ENCODE assay signal across 11 mouse cellular contexts in the genomic region with DNA sequence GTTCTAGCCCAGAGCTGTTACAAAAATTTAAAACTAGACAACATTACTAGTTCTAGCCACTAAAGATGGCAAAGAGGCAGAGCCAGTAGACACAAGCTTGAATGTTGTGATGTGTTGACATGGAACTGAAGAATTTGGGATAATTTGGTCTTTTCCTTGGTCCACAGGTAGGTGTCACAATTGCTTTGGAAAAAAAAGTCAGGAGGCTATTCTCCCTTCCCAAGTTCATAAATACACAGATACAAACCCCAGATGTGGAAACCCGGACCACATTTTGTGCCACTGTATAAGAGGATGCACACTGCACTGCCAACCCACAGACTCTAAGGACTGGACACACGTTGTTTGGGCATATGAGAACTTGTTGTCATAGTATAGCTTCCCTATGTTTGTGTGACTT. TPM values are rescaled to one million over a fixed set of nuclear protein-coding genes. Genes with fewer than 3 reads are reported as not detected.
DNase-seq lines count a peak whose midpoint lies in the region; ATAC-seq lines count a peak whose summit lies in the region.
"Had no signal": no experiment of that assay in that cellular context is flagged by ENCODE, and none has a peak within 500 bp of the region (broad histone marks: within the 10 kb centered on the region; RNA-seq: fewer than 3 reads in every experiment).

No protein-coding gene starts in this region.

- WGBS in heart, embryonic 15.5 days = 42% methylated on average over 2 of the region's 2 CpGs
- WGBS in limb, embryonic 15.5 days = 40% methylated on average over 2 of the region's 2 CpGs

- ATAC-seq in heart, embryonic 15.5 days (replicated peaks; ENCODE audit: insufficient number of reproducible peaks, insufficient read depth, low FRiP score, low read depth) = no peak
- no peak for ATAC-seq in limb, embryonic 15.5 days (ENCODE audit: insufficient number of reproducible peaks, low FRiP score, low TSS enrichment, low read depth)
- ATAC-seq in granulocyte monocyte progenitor cell, adult 5-6 weeks (replicated peaks; ENCODE audit: poor library complexity, severe bottlenecking) = no peak

- H3K36me3 ChIP-seq in heart, embryonic 15.5 days = no peaks in the 10 kb centered on the region
- no peaks in the 10 kb centered on the region for H3K36me3 ChIP-seq in limb, embryonic 15.5 days
- H3K36me3 ChIP-seq: liver, embryonic 13.5 days had no signal

- H3K4me3 ChIP-seq in heart, embryonic 15.5 days = no peak overlapping the region
- peak overlapping the region; percentile 67 for H3K4me3 ChIP-seq in limb, embryonic 15.5 days
- H3K4me3 ChIP-seq: liver, embryonic 13.5 days; myocyte had no signal

- H3K27me3 ChIP-seq in heart, embryonic 15.5 days = peaks cover 93% of the 10 kb centered on the region
- H3K27me3 ChIP-seq in limb, embryonic 15.5 days = peaks cover 85% of the 10 kb centered on the region

- DNase-seq in heart, postnatal 10 days = no peak
- peak; percentile 27 for DNase-seq in retina, embryonic 14.5 days (ENCODE audit: low spot score)
- no peak for DNase-seq in retina, postnatal 1 day
- DNase-seq in thymus, postnatal 36 days = no peak
- DNase-seq: cerebellum, adult 11-12 months; liver, embryonic 13.5 days; thymus, postnatal 4 days had no signal

- no peaks in the 10 kb centered on the region for H3K9me3 ChIP-seq in heart, embryonic 15.5 days (replicated peaks)
- no peaks in the 10 kb centered on the region for H3K9me3 ChIP-seq in limb, embryonic 15.5 days
- H3K9me3 ChIP-seq: liver, embryonic 13.5 days had no signal

- peak overlapping the region; percentile 94 for H3K4me2 ChIP-seq in heart, embryonic 15.5 days
- no peak overlapping the region for H3K4me2 ChIP-seq in limb, embryonic 15.5 days
- H3K4me2 ChIP-seq: liver, embryonic 13.5 days had no signal

- no peak overlapping the region for H3K27ac ChIP-seq in heart, embryonic 15.5 days
- H3K27ac ChIP-seq in limb, embryonic 15.5 days = no peak overlapping the region
- H3K27ac ChIP-seq: liver, embryonic 13.5 days had no signal

- intact Hi-C loops in heart, postnatal 10 days (cut with DNase I) = loop anchor here (10.0 kb wide), 1 partner anchor 1178 kb away; no protein-coding TSS in a partner anchor

- no peak overlapping the region for H3K9ac ChIP-seq in heart, embryonic 15.5 days
- no peak overlapping the region for H3K9ac ChIP-seq in limb, embryonic 15.5 days
- H3K9ac ChIP-seq: liver, embryonic 13.5 days had no signal

- peaks cover 25% of the 10 kb centered on the region for H3K4me1 ChIP-seq in heart, embryonic 15.5 days (replicated peaks)
- peaks cover 31% of the 10 kb centered on the region for H3K4me1 ChIP-seq in limb, embryonic 15.5 days

RNA-seq across cellular contexts. Expression of a gene that starts 4.5 kb away (rescaled TPM):
- 8.9 and 11.6 TPM in 2 replicates for polyA plus RNA-seq in heart, embryonic 15.5 days (2015; fragmentation: Nextera tagmentation; extraction: Ambion mirVana)
- total RNA-seq in heart, postnatal 10 days (2021) = 1 to 10 TPM; 4.3 to 5.8 TPM
- polyA plus RNA-seq in limb, embryonic 15.5 days (2015; fragmentation: Nextera tagmentation; extraction: Ambion mirVana) = 27.7 and 32.9 TPM in 2 replicates
- not detected in 2 replicates for total RNA-seq in granulocyte monocyte progenitor cell, adult 5-6 weeks (2014; fragmentation: Nextera tagmentation)
- total RNA-seq in granulocyte monocyte progenitor cell, adult 5-6 weeks (2017) = not detected in 2 replicates

Comparison
In these comparisons a context has a peak if more than half of its experiments do, and no peak if none do; other contexts are left out.
1. RNA of a gene that starts 4.5 kb away (total RNA-seq): 4.3 to 5.8 TPM in heart, postnatal 10 days; not detected in granulocyte monocyte progenitor cell, adult 5-6 weeks; every median in the first group is over 4 times any median in the second.